Mouse (Mus musculus) stomach, embryonic 16.5 days (tissue): Measurements from ENCODE around the gene Eci2. TPM values are rescaled to one million over a fixed set of nuclear protein-coding genes. Genes with fewer than 3 reads are reported as not detected.
"Not testable (repeated sequence)": the region's sequence is repeated elsewhere in the genome, so short reads cannot be mapped to it uniquely, and the experiment has no call there.

Source experiments
- ATAC-seq: fragments of 200-750 bp; cut with Nextera tagmentation; 2 replicates; pipeline ENCODE4 v1.8.0; 2017; ENCODE audit warnings: moderate number of reproducible peaks, moderate TSS enrichment; ENCODE audit not compliant: insufficient read depth, low FRiP score
- H3K27ac ChIP-seq: fragments of 300-500 bp; sonication (generic); 2 replicates; pipeline ENCODE4 v1.5.1; 2014; ENCODE audit warnings: low read length
- H3K27me3 ChIP-seq: fragments of 300-500 bp; sonication (generic); 2 replicates; pipeline ENCODE4 v1.6.1; 2014; ENCODE audit warnings: low read length, control low read depth, mixed read lengths; ENCODE audit not compliant: control insufficient read depth, insufficient read depth
- H3K36me3 ChIP-seq: fragments of 300-500 bp; sonication (generic); 2 replicates; pipeline ENCODE4 v1.6.1; 2014; ENCODE audit warnings: low read length; ENCODE audit not compliant: control insufficient read depth, insufficient read depth
- H3K4me1 ChIP-seq: fragments of 300-500 bp; sonication (generic); 2 replicates; pipeline ENCODE4 v1.6.1; 2014; ENCODE audit warnings: low read length, control low read depth, mixed read lengths; ENCODE audit not compliant: control insufficient read depth, insufficient read depth
- H3K4me2 ChIP-seq: fragments of 300-500 bp; sonication (generic); 2 replicates; pipeline ENCODE4 v1.6.1; 2014; ENCODE audit warnings: low read depth, low read length, mixed read lengths
- H3K4me3 ChIP-seq: fragments of 300-500 bp; sonication (generic); replicated peaks from 2 replicates; pipeline ENCODE4 v1.5.1; 2014; ENCODE audit warnings: mild to moderate bottlenecking, low read length
- H3K9ac ChIP-seq: fragments of 300-500 bp; sonication (generic); 2 replicates; pipeline ENCODE4 v1.6.1; 2014; ENCODE audit warnings: low read length
- H3K9me3 ChIP-seq: fragments of 300-500 bp; sonication (generic); replicated peaks from 2 replicates; pipeline ENCODE4 v1.6.1; 2016; ENCODE audit warnings: low read length, control low read depth; ENCODE audit not compliant: control insufficient read depth
- WGBS: fragments of 180-500 bp; shearing (Covaris S2); extraction: QIAGEN DNeasy Blood & Tissue Kit; methylation state at CpG from one replicate; pipeline ENCODE4 v1.1.7; 2014; 5-methylcytosine and 5-hydroxymethylcytosine counted together
- polyA plus RNA-seq: library from polyadenylated mRNA; unstranded; fragments of >200 nt; fragmentation: Nextera tagmentation; extraction: Ambion mirVana; gene quantifications from 2 replicates; pipeline ENCODE4 v1.2.1, GENCODE M21; 2015

Gene Eci2
- polyA plus RNA-seq, 1 experiment from 2014 or later: 139 TPM

GRCm38 (mm10) chr13:35033571-35033970, 6.7 kb upstream of the Eci2 start:
- WGBS: 76% methylated on average over 4 of the region's 4 CpGs
- H3K36me3 ChIP-seq: no peaks in the 10 kb centered on the region
- ATAC-seq: no peak

GRCm38 (mm10) chr13:35031684-35032082, 4.8 kb upstream of the Eci2 start:
- no peaks in the 10 kb centered on the region for H3K36me3 ChIP-seq
- H3K9ac ChIP-seq: no peak overlapping the region
- H3K4me1 ChIP-seq: no peaks in the 10 kb centered on the region
- no peaks in the 10 kb centered on the region for H3K9me3 ChIP-seq
- 75% methylated on average over 4 of the region's 4 CpGs for WGBS
- no peak overlapping the region for H3K4me2 ChIP-seq
- no peak overlapping the region for H3K27ac ChIP-seq
- no peak for ATAC-seq
- no peak overlapping the region for H3K4me3 ChIP-seq
- H3K27me3 ChIP-seq: no peaks in the 10 kb centered on the region

More at GRCm38 (mm10) chr13:35033571-35033970, 6.7 kb upstream of the Eci2 start:
- H3K27ac ChIP-seq: no peak overlapping the region
- no peaks in the 10 kb centered on the region for H3K4me1 ChIP-seq
- H3K9me3 ChIP-seq: no peaks in the 10 kb centered on the region
- H3K4me3 ChIP-seq: no peak overlapping the region
- no peaks in the 10 kb centered on the region for H3K27me3 ChIP-seq
- H3K4me2 ChIP-seq: no peak overlapping the region
- no peak overlapping the region for H3K9ac ChIP-seq

- WGBS: 77% methylated on average over 7 of the region's 7 CpGs
- no peaks in the 10 kb centered on the region for H3K27me3 ChIP-seq
- no peak overlapping the region for H3K9ac ChIP-seq
- H3K4me3 ChIP-seq: no peak overlapping the region
- H3K9me3 ChIP-seq: no peaks in the 10 kb centered on the region
- no peak overlapping the region for H3K4me2 ChIP-seq
- ATAC-seq: no peak
- no peak overlapping the region for H3K27ac ChIP-seq
- H3K4me1 ChIP-seq: no peaks in the 10 kb centered on the region
- no peaks in the 10 kb centered on the region for H3K36me3 ChIP-seq
Measured at GRCm38 (mm10) chr13:35030979-35031683, 4.2 kb upstream of the Eci2 start.

- H3K4me3 ChIP-seq: no peak overlapping the region
- H3K9me3 ChIP-seq: no peaks in the 10 kb centered on the region
- no peak overlapping the region for H3K9ac ChIP-seq
- no peak overlapping the region for H3K27ac ChIP-seq
- H3K4me2 ChIP-seq: no peak overlapping the region
- H3K4me1 ChIP-seq: no peaks in the 10 kb centered on the region
- WGBS: 87% methylated on average over 3 of the region's 3 CpGs
- ATAC-seq: no peak
- H3K27me3 ChIP-seq: no peaks in the 10 kb centered on the region
- H3K36me3 ChIP-seq: no peaks in the 10 kb centered on the region
Measured at GRCm38 (mm10) chr13:35028365-35028764, 1.5 kb upstream of the Eci2 start.

- 48% methylated on average over 1 of the region's 1 CpGs for WGBS
- not testable (repeated sequence) for ATAC-seq, H3K4me2 ChIP-seq
Measured at GRCm38 (mm10) chr13:35023401-35023800, 3.5 kb downstream of the Eci2 start.

GRCm38 (mm10) chr13:35020383-35020782, 6.5 kb downstream of the Eci2 start:
- no peak for ATAC-seq

More at GRCm38 (mm10) chr13:35023401-35023800, 3.5 kb downstream of the Eci2 start:
- H3K4me1 ChIP-seq, H3K27me3 ChIP-seq, H3K9me3 ChIP-seq, H3K36me3 ChIP-seq, H3K4me3 ChIP-seq, H3K27ac ChIP-seq, H3K9ac ChIP-seq: not testable (repeated sequence)

GRCm38 (mm10) chr13:35018866-35019536, 7.9 kb downstream of the Eci2 start:
- Histone ChIP-seq H3K36me3 (no peaks in the 10 kb centered on the region), H3K4me2 (no peak overlapping the region), H3K9ac (no peak overlapping the region), H3K4me3 (no peak overlapping the region), H3K4me1 (no peaks in the 10 kb centered on the region), H3K27ac (no peak overlapping the region), H3K27me3 (no peaks in the 10 kb centered on the region), H3K9me3 (0 out of 2 replicates have a peak, but pooled peaks cover 3% of the 10 kb centered on the region)
- no peak for ATAC-seq
- WGBS: 76% methylated on average over 7 of the region's 7 CpGs

More at GRCm38 (mm10) chr13:35020383-35020782, 6.5 kb downstream of the Eci2 start:
- Histone ChIP-seq H3K9ac (no peak overlapping the region), H3K4me3 (no peak overlapping the region), H3K4me2 (no peak overlapping the region), H3K36me3 (no peaks in the 10 kb centered on the region), H3K4me1 (no peaks in the 10 kb centered on the region), H3K9me3 (no peaks in the 10 kb centered on the region), H3K27ac (no peak overlapping the region), H3K27me3 (no peaks in the 10 kb centered on the region)
- 70% methylated on average over 3 of the region's 3 CpGs for WGBS

- Histone ChIP-seq H3K9me3 (0 out of 2 replicates have a peak, but pooled peaks cover 3% of the 10 kb centered on the region), H3K4me3 (no peak overlapping the region), H3K27me3 (no peaks in the 10 kb centered on the region), H3K36me3 (no peaks in the 10 kb centered on the region), H3K27ac (no peak overlapping the region), H3K4me1 (no peaks in the 10 kb centered on the region), H3K4me2 (no peak overlapping the region), H3K9ac (no peak overlapping the region)
- WGBS: 70% methylated on average over 6 of the region's 6 CpGs
- no peak for ATAC-seq
Measured at GRCm38 (mm10) chr13:35017392-35017791, 9.5 kb downstream of the Eci2 start.

GRCm38 (mm10) chr13:35016067-35016466, 10.8 kb downstream of the Eci2 start:
- no peak for ATAC-seq
- no peak overlapping the region for H3K4me3 ChIP-seq
- H3K9ac ChIP-seq: no peak overlapping the region
- H3K36me3 ChIP-seq: no peaks in the 10 kb centered on the region
- H3K9me3 ChIP-seq: 0 out of 2 replicates have a peak, but pooled peaks cover 3% of the 10 kb centered on the region
- no peaks in the 10 kb centered on the region for H3K27me3 ChIP-seq
- no peak overlapping the region for H3K4me2 ChIP-seq
- H3K27ac ChIP-seq: no peak overlapping the region
- 95% methylated on average over 1 of the region's 1 CpGs for WGBS
- no peaks in the 10 kb centered on the region for H3K4me1 ChIP-seq
